Mouse (Mus musculus): ENCODE data around the gene Mphosph6. TPM values are rescaled to one million over a fixed set of nuclear protein-coding genes. Genes with fewer than 3 reads are reported as not detected.
A peak's percentile ranks its signal among the peaks of the same experiment; 100 is the strongest.

Mphosph6 gene
- polyA plus RNA-seq (2012; rRNA removed), result 6.0 and 6.7 TPM in 2 replicates

- WGBS, result under 1% methylated on average over 65 of the region's 65 CpGs
- DNase-seq (ENCODE audit: low read depth, low spot score), result peak; percentile 93
Observed at GRCm38 (mm10) chr8:117801443-117802298, at the start of gene Mphosph6. Gene Mphosph6 (minus strand): TSS chr8:117801943.

GRCm38 (mm10) chr8:117850420-117850819 lies 48.7 kb upstream of the Mphosph6 start:
- DNase-seq (ENCODE audit: low read depth, low spot score), result no peak
- 79% methylated on average over 10 of the region's 10 CpGs for whole genome bisulfite sequencing

- WGBS, result 89% methylated on average over 6 of the region's 6 CpGs
- no peak for DNase-seq (ENCODE audit: low read depth, low spot score)
Observed at GRCm38 (mm10) chr8:117847865-117848264, 46.1 kb upstream of the Mphosph6 start.

DNA sequence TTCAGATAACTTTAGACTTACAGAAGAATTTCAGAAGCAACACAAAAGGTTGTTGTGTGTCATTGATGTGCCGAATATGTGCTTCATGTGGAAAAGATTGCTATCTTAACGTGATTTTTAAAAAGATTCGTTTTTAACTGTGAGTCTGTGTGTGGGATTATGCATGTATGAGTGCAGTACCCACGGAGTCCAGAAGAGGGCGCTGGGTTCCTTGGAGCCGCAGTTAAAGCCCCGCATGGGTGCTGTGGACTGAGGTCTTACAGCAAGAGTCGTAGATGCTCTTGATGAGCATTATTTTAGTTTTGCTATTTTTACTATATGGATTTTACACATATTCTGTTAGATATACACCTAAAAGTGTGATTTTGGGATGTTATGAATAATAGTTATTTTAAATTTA lies 42.0 kb upstream of the Mphosph6 start:
- 89% methylated on average over 8 of the region's 8 CpGs for WGBS
- DNase-seq (ENCODE audit: low read depth, low spot score), result no peak

DNA sequence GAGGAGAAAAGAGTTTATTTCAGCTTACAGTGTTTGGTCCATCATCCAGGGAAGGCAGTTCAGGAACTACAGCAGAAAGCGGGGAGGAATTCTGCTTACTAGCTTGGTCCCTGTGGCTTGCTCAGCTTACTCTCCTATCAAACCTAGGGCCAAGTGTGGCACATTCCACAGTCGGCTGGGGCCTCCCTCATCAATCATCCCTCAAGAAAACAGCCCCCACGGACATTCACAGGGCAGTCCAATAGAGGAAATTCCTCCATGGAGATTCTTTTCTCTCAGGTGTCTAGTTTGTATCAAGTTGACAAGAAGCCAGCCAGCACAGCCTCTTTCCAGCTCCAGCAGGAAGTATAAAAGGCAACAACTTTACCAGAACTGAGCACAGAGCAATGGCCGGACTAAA lies 11.8 kb upstream of the Mphosph6 start:
- whole genome bisulfite sequencing, result 41% methylated on average over 4 of the region's 4 CpGs
- DNase-seq (ENCODE audit: low read depth, low spot score), result no peak

DNA sequence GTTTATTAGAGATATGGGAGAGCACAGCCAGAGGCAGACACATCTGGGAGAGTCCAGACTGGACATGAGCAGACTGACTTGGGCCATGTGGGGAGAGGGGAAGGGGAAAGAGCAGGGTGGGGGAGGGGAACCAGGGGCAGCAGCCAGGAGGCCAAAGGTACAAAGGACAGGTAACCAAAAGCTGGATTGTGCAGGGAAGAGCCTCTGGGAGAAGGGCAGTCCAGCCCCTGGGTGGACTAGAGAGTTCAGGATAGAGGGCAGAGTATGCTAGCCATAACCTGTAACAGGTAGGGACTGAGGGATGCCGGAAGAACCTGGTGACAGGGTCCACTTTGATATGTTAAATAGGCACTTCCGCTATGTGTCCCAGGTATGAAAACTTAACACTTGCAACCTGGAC lies 8.9 kb upstream of the Mphosph6 start:
- no peak for DNase-seq (ENCODE audit: low read depth, low spot score)
- WGBS, result 97% methylated on average over 2 of the region's 2 CpGs

GRCm38 (mm10) chr8:117805419-117805818 lies 3.7 kb upstream of the Mphosph6 start:
- peak; percentile 40 for DNase-seq (ENCODE audit: low read depth, low spot score)

GRCm38 (mm10) chr8:117802299-117802689 lies 551 bp upstream of the Mphosph6 start:
- DNase-seq (ENCODE audit: low read depth, low spot score), result peak; percentile 33
- 2% methylated on average over 11 of the region's 11 CpGs for WGBS

More at GRCm38 (mm10) chr8:117805419-117805818, 3.7 kb upstream of the Mphosph6 start:
- WGBS, result 30% methylated on average over 5 of the region's 5 CpGs

DNA sequence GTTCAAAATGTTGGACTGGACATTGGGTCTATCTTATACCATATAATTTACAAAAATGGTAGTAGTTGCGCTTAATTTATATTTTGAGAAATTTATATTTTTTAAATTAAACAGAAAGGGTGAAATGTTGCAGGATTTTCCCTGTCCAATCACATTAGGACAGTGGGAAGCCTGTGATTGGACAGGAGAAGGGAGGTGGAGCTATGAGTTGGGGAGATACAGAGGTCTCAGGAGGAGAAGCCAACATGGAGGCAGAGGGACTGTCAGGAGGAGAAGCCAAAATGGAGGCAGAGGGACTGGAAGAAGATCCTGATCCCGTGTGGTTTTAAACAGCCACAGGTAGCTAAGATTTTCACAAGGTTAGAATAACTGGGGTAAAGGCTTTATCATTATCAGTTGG lies 3.7 kb downstream of the Mphosph6 start:
- WGBS, result 93% methylated on average over 2 of the region's 2 CpGs
- no peak for DNase-seq (ENCODE audit: low read depth, low spot score)

- 80% methylated on average over 15 of the region's 15 CpGs for WGBS
- no peak for DNase-seq (ENCODE audit: low read depth, low spot score)
Observed at GRCm38 (mm10) chr8:117796464-117796863, 5.3 kb downstream of the Mphosph6 start.

GRCm38 (mm10) chr8:117794581-117794980 lies 7.2 kb downstream of the Mphosph6 start:
- WGBS, result 95% methylated on average over 10 of the region's 10 CpGs
- DNase-seq (ENCODE audit: low read depth, low spot score), result no peak

DNA sequence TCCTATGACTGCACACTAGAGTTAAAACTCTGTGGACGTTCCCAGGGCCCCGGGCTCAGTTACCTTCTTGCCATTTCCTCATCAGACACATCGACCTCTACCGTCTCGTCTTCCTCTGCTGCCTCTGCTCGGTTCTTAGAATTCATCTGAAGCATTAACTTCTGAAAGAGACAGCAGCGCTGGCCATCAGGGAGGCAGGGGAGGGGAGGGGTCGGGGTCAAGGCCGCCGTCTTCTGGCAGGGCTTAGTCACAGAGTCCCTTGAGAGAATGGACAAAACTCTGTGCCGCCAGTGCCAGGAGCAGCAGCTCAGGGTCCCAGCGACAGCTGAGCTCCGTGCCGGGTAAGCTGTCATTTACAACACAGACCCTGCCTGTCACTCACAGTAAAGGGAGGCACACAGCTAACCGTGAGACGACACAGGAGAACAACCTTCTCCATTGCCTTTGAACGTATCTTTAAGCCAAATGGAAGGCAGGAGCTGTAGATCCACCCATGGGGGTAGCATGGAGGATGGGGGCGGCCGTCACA lies 9.1 kb downstream of the Mphosph6 start:
- 86% methylated on average over 19 of the region's 19 CpGs for WGBS
- DNase-seq (ENCODE audit: low read depth, low spot score), result no peak

- DNase-seq (ENCODE audit: low read depth, low spot score), result no peak
- WGBS, result 90% methylated on average over 3 of the region's 3 CpGs
Observed at GRCm38 (mm10) chr8:117786428-117786827, 15.3 kb downstream of the Mphosph6 start.

GRCm38 (mm10) chr8:117783021-117783420 lies 18.7 kb downstream of the Mphosph6 start:
- WGBS, result 84% methylated on average over 7 of the region's 7 CpGs
- DNase-seq (ENCODE audit: low read depth, low spot score), result no peak

GRCm38 (mm10) chr8:117781375-117782129 lies 20.2 kb downstream of the Mphosph6 start:
- DNase-seq (ENCODE audit: low read depth, low spot score), result no peak
- WGBS, result 67% methylated on average over 6 of the region's 6 CpGs

- DNase-seq (ENCODE audit: low read depth, low spot score), result no peak
- WGBS, result 25% methylated on average over 6 of the region's 6 CpGs
Observed at GRCm38 (mm10) chr8:117779344-117779743, 22.4 kb downstream of the Mphosph6 start.

DNA sequence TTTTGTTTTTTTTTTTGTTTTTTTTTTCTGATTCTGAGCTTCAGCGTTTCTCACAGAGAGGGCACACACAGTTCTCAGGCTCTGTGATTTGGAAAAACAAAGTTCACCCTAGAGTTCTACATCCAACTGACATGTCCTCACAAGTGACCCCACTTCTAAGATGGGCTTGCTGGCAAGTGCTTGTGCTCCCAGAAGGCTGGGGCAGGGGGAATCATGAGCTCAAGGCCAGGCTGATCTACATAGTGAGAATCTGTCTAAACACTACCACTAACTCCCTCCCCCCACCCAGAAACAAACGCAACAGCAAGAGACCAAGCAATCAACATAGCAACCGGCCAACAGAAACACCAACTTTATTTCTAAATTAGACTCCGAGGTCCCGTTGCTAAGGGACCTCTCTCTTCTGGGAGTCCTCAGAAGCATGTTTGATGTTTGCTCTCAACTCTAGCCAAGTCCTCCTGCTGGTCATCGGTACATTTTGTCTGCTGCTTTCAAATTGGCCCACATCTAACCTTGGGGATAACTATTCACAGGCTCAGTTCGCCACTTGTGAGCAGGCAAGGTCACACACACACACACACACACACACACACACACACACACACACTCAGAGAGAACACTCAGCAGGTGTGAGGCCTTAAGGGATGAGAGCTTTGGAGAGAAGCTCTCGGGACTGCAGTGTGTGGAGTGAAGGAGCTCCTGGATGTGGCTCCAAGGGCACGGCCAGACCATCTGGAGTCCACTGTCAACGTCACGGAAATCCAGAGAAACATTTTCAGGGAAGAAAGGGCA lies 23.0 kb downstream of the Mphosph6 start:
- WGBS, result 37% methylated on average over 11 of the region's 11 CpGs
- no peak for DNase-seq (ENCODE audit: low read depth, low spot score)

GRCm38 (mm10) chr8:117776075-117776474 lies 25.7 kb downstream of the Mphosph6 start:
- DNase-seq (ENCODE audit: low read depth, low spot score), result no peak
- 83% methylated on average over 10 of the region's 10 CpGs for WGBS

- 52% methylated on average over 10 of the region's 10 CpGs for WGBS
- DNase-seq (ENCODE audit: low read depth, low spot score), result no peak
Observed at GRCm38 (mm10) chr8:117775626-117776025, 26.1 kb downstream of the Mphosph6 start.

DNA sequence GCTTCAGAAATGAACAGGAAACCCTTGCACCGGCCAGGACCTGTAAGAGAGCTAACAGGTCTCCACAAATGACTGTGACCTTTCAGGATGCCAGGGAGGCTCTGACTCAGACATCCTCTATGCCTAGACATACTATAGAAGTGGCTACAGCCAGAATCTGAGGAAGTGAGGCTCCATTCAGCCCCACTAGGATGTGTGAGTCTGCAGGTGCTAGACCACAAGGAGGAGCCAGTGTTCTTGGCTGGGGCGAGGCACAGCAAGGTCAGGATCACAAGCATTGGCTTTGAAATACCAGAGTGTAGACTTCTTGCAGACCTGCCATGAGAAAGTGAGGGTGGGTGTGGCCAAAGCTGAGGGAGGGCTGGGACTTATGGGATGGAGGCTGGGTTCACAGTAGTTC lies 29.1 kb downstream of the Mphosph6 start:
- 41% methylated on average over 2 of the region's 2 CpGs for WGBS
- DNase-seq (ENCODE audit: low read depth, low spot score), result no peak

Measured in large intestine, adult 2 months (tissue).